Mouse (Mus musculus) CH12.LX (cell line): ENCODE results near the gene Sorcs3. TPM values are rescaled to one million over a fixed set of nuclear protein-coding genes. Genes with fewer than 3 reads are reported as not detected.

Source experiments
- DNase-seq: peaks from one replicate; pipeline ENCODE4 v3.0.0-alpha.2; 2013; ENCODE audit errors: extremely low read depth
- H3K27ac ChIP-seq: 2 replicates; pipeline ENCODE4 v1.5.1; 2012; ENCODE audit warnings: low read depth, mild to moderate bottlenecking, control low read depth, moderate library complexity; ENCODE audit not compliant: insufficient read depth
- H3K27me3 ChIP-seq: replicated peaks from 2 replicates; pipeline ENCODE3; 2012; ENCODE audit warnings: inconsistent platforms
- H3K36me3 ChIP-seq, 2 experiments: replicated peaks in 1 of 2; 2 replicates each; pipeline versions ENCODE3 to v1.6.1; 2012; ENCODE audit warnings: inconsistent platforms in 1 of 2, low read length in 1 of 2, mild to moderate bottlenecking in 1 of 2, mixed read lengths in 1 of 2, moderate library complexity in 1 of 2; ENCODE audit not compliant: control insufficient read depth in 1 of 2, insufficient read depth in 1 of 2
- H3K4me1 ChIP-seq, 2 experiments: 2 replicates each; pipeline ENCODE4 v1.6.1; 2012; ENCODE audit warnings: inconsistent platforms in 1 of 2, moderate library complexity in 1 of 2; ENCODE audit not compliant: insufficient read depth in 2 of 2, control insufficient read depth in 1 of 2
- H3K4me2 ChIP-seq: 2 replicates; pipeline ENCODE4 v1.6.1; 2012; ENCODE audit warnings: low read depth, mild to moderate bottlenecking, control low read depth; ENCODE audit not compliant: poor library complexity, insufficient read depth, severe bottlenecking
- H3K4me3 ChIP-seq, 3 experiments: fragments of 150-350 bp in 1 of 3; sonication (generic) in 1 of 3; replicated peaks in 1 of 3; 2 replicates each; pipeline versions ENCODE3 to v1.5.1; 2011 to 2012; ENCODE audit warnings: low read depth in 2 of 3, low read length in 2 of 3, mild to moderate bottlenecking in 2 of 3, moderate library complexity in 2 of 3, control low read depth in 1 of 3, improper control_type of control experiment in 1 of 3, inconsistent platforms in 1 of 3, mixed read lengths in 1 of 3; ENCODE audit not compliant: poor library complexity in 1 of 3
- H3K79me2 ChIP-seq: replicated peaks from 2 replicates; pipeline ENCODE4 v1.6.1; 2012; ENCODE audit warnings: mild to moderate bottlenecking, moderate library complexity; ENCODE audit not compliant: control insufficient read depth, poor library complexity, insufficient read depth, severe bottlenecking; ENCODE audit errors: extremely low read depth
- H3K9ac ChIP-seq: 2 replicates; pipeline ENCODE4 v1.6.1; 2012; ENCODE audit warnings: low read depth, mild to moderate bottlenecking, control low read depth, moderate library complexity; ENCODE audit not compliant: insufficient read depth
- H3K9me3 ChIP-seq: replicated peaks from 2 replicates; pipeline ENCODE3; 2012; ENCODE audit warnings: low read length, inconsistent platforms, mixed read lengths
- BHLHE40 ChIP-seq: IDR thresholded peaks from 2 replicates; pipeline ENCODE4 v1.6.1; 2011; ENCODE audit warnings: mild to moderate bottlenecking, low read depth, low read length, improper control_type of control experiment
- CHD1 ChIP-seq: IDR thresholded peaks from 2 replicates; pipeline ENCODE4 v1.6.1; 2012; ENCODE audit warnings: low read depth, low read length, improper control_type of control experiment, inconsistent platforms
- E2F4 ChIP-seq: IDR thresholded peaks from 2 replicates; pipeline ENCODE4 v1.6.1; 2011; ENCODE audit warnings: low read depth, low read length, improper control_type of control experiment; ENCODE audit not compliant: insufficient replicate concordance
- ETS1 ChIP-seq: conservative IDR thresholded peaks from 2 replicates; pipeline ENCODE4 v1.6.1; 2012; ENCODE audit warnings: low read depth, mild to moderate bottlenecking, inconsistent platforms, low read length, improper control_type of control experiment, moderate library complexity
- HCFC1 ChIP-seq: IDR thresholded peaks from 2 replicates; pipeline ENCODE4 v1.6.1; 2012; ENCODE audit warnings: low read depth, mild to moderate bottlenecking, inconsistent platforms, low read length, improper control_type of control experiment
- IRF4 ChIP-seq: IDR thresholded peaks from 2 replicates; pipeline ENCODE4 v1.6.1; 2014; ENCODE audit warnings: low read depth, mild to moderate bottlenecking, inconsistent platforms, low read length, improper control_type of control experiment
- JUN ChIP-seq: IDR thresholded peaks from 2 replicates; pipeline ENCODE4 v1.6.1; 2011; ENCODE audit warnings: low read depth, mild to moderate bottlenecking, low read length, improper control_type of control experiment, moderate library complexity; ENCODE audit not compliant: insufficient read depth
- JUND ChIP-seq: conservative IDR thresholded peaks from 2 replicates; pipeline ENCODE4 v1.6.1; 2011; ENCODE audit warnings: low read depth, low read length, improper control_type of control experiment
- MAZ ChIP-seq: IDR thresholded peaks from 2 replicates; pipeline ENCODE4 v1.6.1; 2012; ENCODE audit warnings: low read depth, mild to moderate bottlenecking, inconsistent platforms, low read length, improper control_type of control experiment, moderate library complexity
- MEF2A ChIP-seq: IDR thresholded peaks from 2 replicates; pipeline ENCODE4 v1.6.1; 2014; ENCODE audit warnings: low read depth, mild to moderate bottlenecking, inconsistent platforms, low read length, improper control_type of control experiment, borderline replicate concordance
- MXI1 ChIP-seq: IDR thresholded peaks from 2 replicates; pipeline ENCODE4 v1.6.1; 2011; ENCODE audit warnings: mild to moderate bottlenecking, low read depth, low read length, improper control_type of control experiment
- NRF1 ChIP-seq: IDR thresholded peaks from 2 replicates; pipeline ENCODE4 v1.6.1; 2014; ENCODE audit warnings: low read depth, mild to moderate bottlenecking, inconsistent platforms, low read length, improper control_type of control experiment, moderate library complexity
- RAD21 ChIP-seq: IDR thresholded peaks from 2 replicates; pipeline ENCODE4 v1.6.1; 2011; ENCODE audit warnings: low read depth, mild to moderate bottlenecking, low read length, improper control_type of control experiment, moderate library complexity
- RCOR1 ChIP-seq: conservative IDR thresholded peaks from 2 replicates; pipeline ENCODE4 v1.6.1; 2012; ENCODE audit warnings: low read depth, mild to moderate bottlenecking, inconsistent platforms, low read length, improper control_type of control experiment
- SIN3A ChIP-seq: IDR thresholded peaks from 2 replicates; pipeline ENCODE4 v1.6.1; 2012; ENCODE audit warnings: low read length, improper control_type of control experiment, inconsistent platforms
- SMC3 ChIP-seq: IDR thresholded peaks from 2 replicates; pipeline ENCODE4 v1.6.1; 2011; ENCODE audit warnings: low read depth, low read length, improper control_type of control experiment
- TCF12 ChIP-seq: IDR thresholded peaks from 2 replicates; pipeline ENCODE4 v1.6.1; 2014; ENCODE audit warnings: low read depth, mild to moderate bottlenecking, inconsistent platforms, low read length, improper control_type of control experiment
- UBTF ChIP-seq: IDR thresholded peaks from 2 replicates; pipeline ENCODE4 v1.6.1; 2012; ENCODE audit warnings: low read depth, mild to moderate bottlenecking, inconsistent platforms, low read length, improper control_type of control experiment, moderate library complexity
- ZKSCAN1 ChIP-seq: IDR thresholded peaks from 2 replicates; pipeline ENCODE4 v1.6.1; 2012; ENCODE audit warnings: low read depth, inconsistent platforms, low read length, improper control_type of control experiment, borderline replicate concordance
- ZMIZ1 ChIP-seq: IDR thresholded peaks from 2 replicates; pipeline ENCODE4 v1.6.1; 2012; ENCODE audit warnings: low read depth, mild to moderate bottlenecking, inconsistent platforms, low read length, improper control_type of control experiment
- ZNF384 ChIP-seq: IDR thresholded peaks from 2 replicates; pipeline ENCODE4 v1.6.1; 2012; ENCODE audit warnings: low read depth, low read length, improper control_type of control experiment, inconsistent platforms
- dilution Hi-C: fragments of 300-500 bp; cut with MboI; formaldehyde crosslinking; loops from 2 replicates; pipeline ENCODE4 v1.14.3; 2020; ENCODE audit warnings: low sequenced_read_pairs; ENCODE audit not compliant: extremely low pct_unique_long_range_greater_than_20kb, extremely low pct_ligation_motif_present
- in situ Hi-C: fragments of 300-500 bp; cut with MboI; formaldehyde crosslinking; loops from 3 replicates; pipeline ENCODE4 v1.14.3; 2019; ENCODE audit warnings: low sequenced_read_pairs, low pct_ligation_motif_present, low pct_unique_long_range_greater_than_20kb, mixed read lengths
- polyA plus RNA-seq: library from polyadenylated mRNA; unstranded; fragments of >175 nt; gene quantifications from 2 replicates; pipeline ENCODE4 v1.2.1, GENCODE M21; 2012; ENCODE audit warnings: low read depth; ENCODE audit not compliant: insufficient read length
- total RNA-seq, 2 experiments: library from RNA; depleted of rRNA; stranded (reverse); fragments of 300-350 nt in 1 of 2; fragments of >200 nt in 1 of 2; gene quantifications; 2 replicates each; pipeline ENCODE4 v1.2.3; 2012 to 2014

Sorcs3 gene
- total and polyA plus RNA-seq, 3 experiments, result not detected

DNA sequence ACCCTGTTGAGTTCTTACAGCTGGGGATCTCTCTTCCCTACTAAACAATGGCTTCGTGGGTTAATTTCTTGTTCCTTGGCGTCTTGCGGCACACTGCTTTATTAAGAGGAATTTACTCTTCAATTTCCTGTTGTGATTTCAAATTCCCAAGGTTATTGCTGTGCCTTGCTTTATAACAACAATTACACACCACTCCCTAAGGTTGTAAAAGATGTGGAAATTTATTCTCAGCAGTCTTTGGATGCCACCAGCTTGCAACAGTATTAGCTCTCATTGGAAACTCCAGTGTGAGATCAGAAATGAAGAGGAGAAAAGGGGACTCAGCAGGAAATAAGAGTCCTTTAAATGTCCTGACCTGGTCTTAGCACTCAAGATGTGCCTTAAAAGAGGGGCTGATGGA is 641.9 kb downstream of the Sorcs3 start:
- no peak for DNase-seq
- no peaks in the 10 kb centered on the region for H3K27me3 ChIP-seq
- H3K79me2 ChIP-seq, result no peaks in the 10 kb centered on the region
- H3K9ac ChIP-seq, result no peak overlapping the region
- H3K4me1 ChIP-seq, result no peaks in the 10 kb centered on the region
- H3K27ac ChIP-seq, result no peak overlapping the region
- no peak overlapping the region for H3K4me2 ChIP-seq
- H3K9me3 ChIP-seq, result peaks cover 52% of the 10 kb centered on the region
- H3K4me3 ChIP-seq, result no peak overlapping the region
- no peak for TF ChIP-seq ZMIZ1
- no peak for TF ChIP-seq JUN
- no peak for TF ChIP-seq UBTF
- no peak for TF ChIP-seq RAD21
- TF ChIP-seq MXI1, result no peak
- no peak for TF ChIP-seq IRF4
- no peak for TF ChIP-seq MAZ
- no peak for TF ChIP-seq HCFC1
- TF ChIP-seq E2F4, result no peak
- in situ Hi-C loops (no loop called here), dilution Hi-C loops (no loop called here)
- H3K36me3 ChIP-seq, result no peaks in the 10 kb centered on the region

GRCm38 (mm10) chr19:48850466-48850865 is 644.6 kb downstream of the Sorcs3 start:
- in situ Hi-C loops (no loop called here), dilution Hi-C loops (no loop called here)
- Histone ChIP-seq H3K79me2 (no peaks in the 10 kb centered on the region), H3K4me3 (no peak overlapping the region), H3K9ac (no peak overlapping the region), H3K27ac (no peak overlapping the region), H3K4me1 (no peaks in the 10 kb centered on the region), H3K4me2 (no peak overlapping the region), H3K9me3 (peaks cover 40% of the 10 kb centered on the region), H3K27me3 (no peaks in the 10 kb centered on the region), H3K36me3 (no peaks in the 10 kb centered on the region)
- no peak for DNase-seq
- TF ChIP-seq NRF1 (no peak), HCFC1 (no peak), ETS1 (no peak), CHD1 (no peak), ZNF384 (no peak), BHLHE40 (no peak), MEF2A (no peak), ZKSCAN1 (no peak), SIN3A (no peak), JUND (no peak), RAD21 (no peak), RCOR1 (no peak), TCF12 (no peak), SMC3 (no peak)
